Comparison of ENCODE assay signal across 22 mouse cellular contexts in the genomic region with DNA sequence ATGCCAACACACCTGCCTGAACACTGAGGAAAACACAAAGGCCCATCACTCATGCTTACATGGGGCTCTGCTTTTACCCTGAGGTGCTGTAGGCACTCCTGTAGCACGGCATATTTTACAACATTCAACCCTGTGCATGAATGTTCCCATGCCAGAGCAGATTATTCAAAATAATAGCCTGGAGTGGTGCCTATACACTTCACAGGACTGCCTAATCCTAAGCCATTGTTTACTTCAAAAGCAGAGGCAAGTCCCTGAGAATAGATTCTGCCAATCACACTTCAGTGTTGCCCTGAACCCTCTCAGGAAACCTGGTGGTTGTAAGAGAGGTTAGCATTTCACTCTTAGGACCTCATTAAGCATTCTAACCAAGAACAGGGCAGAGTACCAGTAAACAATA.
DNase-seq lines count a peak whose midpoint lies in the region; ATAC-seq and TF ChIP-seq lines count a peak whose summit lies in the region.
"Had no signal": no experiment of that assay in that cellular context is flagged by ENCODE, and none has a peak within 500 bp of the region (broad histone marks: within the 10 kb centered on the region; RNA-seq: fewer than 3 reads in every experiment).

No protein-coding gene starts in this region.

- H3K36me3 ChIP-seq in forebrain, embryonic 10.5 days (replicated peaks) = no peaks in the 10 kb centered on the region
- no peaks in the 10 kb centered on the region for H3K36me3 ChIP-seq in forebrain, postnatal 0 days (ENCODE audit: insufficient read depth)
- no peaks in the 10 kb centered on the region for H3K36me3 ChIP-seq in midbrain, embryonic 10.5 days
- no peaks in the 10 kb centered on the region for H3K36me3 ChIP-seq in midbrain, postnatal 0 days (ENCODE audit: insufficient read depth, low read length)
- no peaks in the 10 kb centered on the region for H3K36me3 ChIP-seq in midbrain, embryonic 12.5 days
- no peaks in the 10 kb centered on the region for H3K36me3 ChIP-seq in midbrain, embryonic 16.5 days (ENCODE audit: control insufficient read depth, insufficient read depth, low read length)
- H3K36me3 ChIP-seq: heart, embryonic 15.5 days; hindbrain, embryonic 10.5 days; intestine, embryonic 15.5 days had no signal

- no peak overlapping the region for H3K4me2 ChIP-seq in forebrain, postnatal 0 days (ENCODE audit: low read depth)
- H3K4me2 ChIP-seq in midbrain, postnatal 0 days (ENCODE audit: low read depth, low read length, poor library complexity, severe bottlenecking) = no peak overlapping the region
- no peak overlapping the region for H3K4me2 ChIP-seq in midbrain, embryonic 12.5 days (replicated peaks)
- H3K4me2 ChIP-seq in midbrain, embryonic 16.5 days (ENCODE audit: low read length) = no peak overlapping the region
- H3K4me2 ChIP-seq: heart, embryonic 11.5 days; heart, embryonic 15.5 days; hindbrain, embryonic 14.5 days; intestine, embryonic 15.5 days had no signal

- no peak overlapping the region for H3K9ac ChIP-seq in forebrain, postnatal 0 days
- H3K9ac ChIP-seq in midbrain, postnatal 0 days (replicated peaks; ENCODE audit: low read length, poor library complexity, severe bottlenecking) = no peak overlapping the region
- no peak overlapping the region for H3K9ac ChIP-seq in midbrain, embryonic 12.5 days (replicated peaks)
- H3K9ac ChIP-seq in midbrain, embryonic 16.5 days (ENCODE audit: low read depth, low read length) = no peak overlapping the region
- H3K9ac ChIP-seq: heart, embryonic 15.5 days; hindbrain, embryonic 14.5 days; intestine, embryonic 15.5 days had no signal

- WGBS in forebrain, embryonic 10.5 days = 12% methylated on average over 1 of the region's 1 CpGs
- WGBS in forebrain, postnatal 0 days = 6% methylated on average over 1 of the region's 1 CpGs
- 9% methylated on average over 1 of the region's 1 CpGs for WGBS in midbrain, embryonic 10.5 days
- 17% methylated on average over 1 of the region's 1 CpGs for WGBS in midbrain, postnatal 0 days
- WGBS in midbrain, embryonic 12.5 days = 6% methylated on average over 1 of the region's 1 CpGs
- 13% methylated on average over 1 of the region's 1 CpGs for WGBS in midbrain, embryonic 16.5 days
- 83% methylated on average over 1 of the region's 1 CpGs for WGBS in lung, adult 2 months

- peak overlapping the region; percentile 65 for H3K27ac ChIP-seq in forebrain, embryonic 10.5 days
- H3K27ac ChIP-seq in forebrain, postnatal 0 days (ENCODE audit: low read depth, low read length) = no peak overlapping the region
- 0 out of 2 replicates have a peak overlapping the region, but pooled peaks have one; percentile 42 for H3K27ac ChIP-seq in midbrain, embryonic 10.5 days (replicated peaks)
- H3K27ac ChIP-seq in midbrain, postnatal 0 days (ENCODE audit: low read depth, low read length) = no peak overlapping the region
- H3K27ac ChIP-seq in midbrain, embryonic 12.5 days (replicated peaks) = 0 out of 2 replicates have a peak overlapping the region, but pooled peaks have one; percentile 39
- no peak overlapping the region for H3K27ac ChIP-seq in midbrain, embryonic 16.5 days (ENCODE audit: low read length)
- H3K27ac ChIP-seq: heart, embryonic 15.5 days; hindbrain, embryonic 10.5 days; hindbrain, embryonic 14.5 days; intestine, embryonic 15.5 days had no signal

- no peak for TF ChIP-seq POLR2A in lung, adult 2 months (IDR thresholded peaks at IDR 0.05; ENCODE audit: borderline replicate concordance, extremely low read depth, low read depth, low read length)

- no peaks in the 10 kb centered on the region for H3K27me3 ChIP-seq in forebrain, embryonic 10.5 days (ENCODE audit: poor library complexity, severe bottlenecking)
- H3K27me3 ChIP-seq in forebrain, postnatal 0 days (ENCODE audit: insufficient read depth, low read length) = no peaks in the 10 kb centered on the region
- no peaks in the 10 kb centered on the region for H3K27me3 ChIP-seq in midbrain, embryonic 10.5 days (ENCODE audit: low read depth, poor library complexity, severe bottlenecking)
- no peaks in the 10 kb centered on the region for H3K27me3 ChIP-seq in midbrain, postnatal 0 days (ENCODE audit: insufficient read depth, low read length)
- H3K27me3 ChIP-seq in midbrain, embryonic 12.5 days = no peaks in the 10 kb centered on the region
- no peaks in the 10 kb centered on the region for H3K27me3 ChIP-seq in midbrain, embryonic 16.5 days (ENCODE audit: control insufficient read depth, insufficient read depth, low read depth, low read length)
- H3K27me3 ChIP-seq: CH12.LX; heart, embryonic 15.5 days; intestine, embryonic 15.5 days had no signal

- no peak for TF ChIP-seq CTCF in forebrain, postnatal 0 days (IDR thresholded peaks at IDR 0.05; ENCODE audit: low read depth)
- no peak for TF ChIP-seq CTCF in midbrain, postnatal 0 days (IDR thresholded peaks at IDR 0.05)
- no peak for TF ChIP-seq CTCF in lung, adult 2 months (IDR thresholded peaks at IDR 0.05; ENCODE audit: insufficient read depth, low read length)

- DNase-seq in forebrain, embryonic 10.5 days (ENCODE audit: extremely low spot score, low spot score) = no peak
- DNase-seq in forebrain, postnatal 0 days = no peak
- no peak for DNase-seq in midbrain, embryonic 10.5 days (ENCODE audit: low spot score)
- DNase-seq in midbrain, postnatal 0 days (ENCODE audit: low spot score) = no peak
- no peak for DNase-seq in lung, postnatal 25 days (ENCODE audit: low spot score)
- no peak for DNase-seq in lung, adult 2 months
- DNase-seq: adrenal gland, adult 2 months; adrenal gland, postnatal 25 days; cerebellum, adult 2 months; cerebellum, postnatal 10 days; gastrocnemius, postnatal 10 days; heart, adult 18-20 months; heart, postnatal 14 days; kidney, adult 18-20 months had no signal

- no peak for ATAC-seq in forebrain, postnatal 0 days
- ATAC-seq in midbrain, postnatal 0 days (ENCODE audit: low FRiP score) = no peak
- peak; percentile 94 for ATAC-seq in midbrain, embryonic 12.5 days (ENCODE audit: low FRiP score, low read depth)
- peak; percentile 32; the same call in 1 of the 2 replicates for ATAC-seq in midbrain, embryonic 16.5 days
- ATAC-seq: intestine, embryonic 15.5 days had no signal

- H3K4me1 ChIP-seq in forebrain, embryonic 10.5 days = peaks cover 23% of the 10 kb centered on the region
- H3K4me1 ChIP-seq in forebrain, postnatal 0 days (ENCODE audit: insufficient read depth) = no peaks in the 10 kb centered on the region
- peaks cover 23% of the 10 kb centered on the region for H3K4me1 ChIP-seq in midbrain, embryonic 10.5 days
- H3K4me1 ChIP-seq in midbrain, postnatal 0 days (ENCODE audit: insufficient read depth, low read length) = no peaks in the 10 kb centered on the region
- peaks cover 9% of the 10 kb centered on the region for H3K4me1 ChIP-seq in midbrain, embryonic 12.5 days
- H3K4me1 ChIP-seq in midbrain, embryonic 16.5 days (ENCODE audit: control insufficient read depth, insufficient read depth, low read length) = no peaks in the 10 kb centered on the region
- no peaks in the 10 kb centered on the region for H3K4me1 ChIP-seq in lung, adult 2 months (ENCODE audit: control insufficient read depth, insufficient read depth, low read length)
- H3K4me1 ChIP-seq: heart, embryonic 15.5 days; intestine, embryonic 15.5 days had no signal

- no peak overlapping the region for H3K4me3 ChIP-seq in forebrain, embryonic 10.5 days
- H3K4me3 ChIP-seq in forebrain, postnatal 0 days (ENCODE audit: low read depth, low read length) = no peak overlapping the region
- H3K4me3 ChIP-seq in midbrain, embryonic 10.5 days = no peak overlapping the region
- no peak overlapping the region for H3K4me3 ChIP-seq in midbrain, postnatal 0 days (ENCODE audit: low read depth, low read length)
- no peak overlapping the region for H3K4me3 ChIP-seq in midbrain, embryonic 12.5 days
- no peak overlapping the region for H3K4me3 ChIP-seq in midbrain, embryonic 16.5 days (ENCODE audit: low read depth, low read length)
- no peak overlapping the region for H3K4me3 ChIP-seq in lung, adult 2 months (replicated peaks; ENCODE audit: extremely low read depth, low read depth, low read length)
- H3K4me3 ChIP-seq: heart, embryonic 15.5 days; hindbrain, embryonic 10.5 days; intestine, embryonic 15.5 days had no signal

- H3K9me3 ChIP-seq in forebrain, embryonic 10.5 days = no peaks in the 10 kb centered on the region
- no peaks in the 10 kb centered on the region for H3K9me3 ChIP-seq in forebrain, postnatal 0 days (ENCODE audit: low read length)
- H3K9me3 ChIP-seq in midbrain, embryonic 10.5 days (replicated peaks) = no peaks in the 10 kb centered on the region
- no peaks in the 10 kb centered on the region for H3K9me3 ChIP-seq in midbrain, postnatal 0 days (ENCODE audit: low read length)
- peaks cover 5% of the 10 kb centered on the region; the same call in 1 of the 2 replicates for H3K9me3 ChIP-seq in midbrain, embryonic 12.5 days
- H3K9me3 ChIP-seq in midbrain, embryonic 16.5 days (replicated peaks; ENCODE audit: control insufficient read depth, low read length, poor library complexity, severe bottlenecking) = 0 out of 2 replicates have a peak, but pooled peaks cover 5% of the 10 kb centered on the region
- H3K9me3 ChIP-seq: heart, embryonic 15.5 days; hindbrain, embryonic 10.5 days; intestine, embryonic 15.5 days had no signal

Comparison
In these comparisons a context has a peak if more than half of its experiments do, and no peak if none do; other contexts are left out.
1. H3K27ac ChIP-seq: peak in forebrain, embryonic 10.5 days (single experiment), midbrain, embryonic 10.5 days (single experiment) and midbrain, embryonic 12.5 days (single experiment); none in forebrain, postnatal 0 days (single experiment), midbrain, postnatal 0 days (single experiment) and midbrain, embryonic 16.5 days (single experiment).
2. ATAC-seq: peak in midbrain, embryonic 12.5 days (single experiment) and midbrain, embryonic 16.5 days (single experiment); none in forebrain, postnatal 0 days (single experiment) and midbrain, postnatal 0 days (single experiment).